Mouse (Mus musculus): Measurements from ENCODE around the gene Runx3. TPM values are rescaled to one million over a fixed set of nuclear protein-coding genes. Genes with fewer than 3 reads are reported as not detected.
A peak's percentile ranks its signal among the peaks of the same experiment; 100 is the strongest.

Gene Runx3
- polyA plus RNA-seq, 1 experiment from 2014 or later, result not detected

DNA sequence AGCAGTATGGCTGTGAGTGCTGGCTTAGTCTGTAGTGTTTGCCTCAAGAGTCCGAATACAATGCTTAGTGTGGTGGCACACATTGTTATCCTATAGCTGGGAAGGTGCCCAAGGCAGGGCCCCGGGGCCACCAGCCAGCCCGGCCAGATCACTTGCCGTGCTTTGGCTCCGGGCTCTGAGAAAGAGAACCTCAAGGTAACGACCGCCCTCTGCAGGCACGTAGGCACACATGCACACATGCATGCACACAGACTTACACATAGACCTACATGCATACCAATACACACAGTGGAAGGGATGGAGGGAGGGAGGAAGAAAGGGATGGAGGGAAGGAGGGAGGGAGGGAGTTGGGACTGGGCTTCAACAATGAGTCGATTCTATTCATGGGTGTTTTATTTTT, 2.6 kb upstream of the Runx3 start:
- WGBS, result 93% methylated on average over 9 of the region's 9 CpGs
- Histone ChIP-seq H3K4me3 (no peak overlapping the region), H3K27me3 (replicated peaks) (no peaks in the 10 kb centered on the region), H3K27ac (no peak overlapping the region), H3K4me2 (no peak overlapping the region), H3K36me3 (replicated peaks) (no peaks in the 10 kb centered on the region), H3K9ac (no peak overlapping the region), H3K9me3 (no peaks in the 10 kb centered on the region), H3K4me1 (no peaks in the 10 kb centered on the region)
- ATAC-seq (replicated peaks), result no peak

DNA sequence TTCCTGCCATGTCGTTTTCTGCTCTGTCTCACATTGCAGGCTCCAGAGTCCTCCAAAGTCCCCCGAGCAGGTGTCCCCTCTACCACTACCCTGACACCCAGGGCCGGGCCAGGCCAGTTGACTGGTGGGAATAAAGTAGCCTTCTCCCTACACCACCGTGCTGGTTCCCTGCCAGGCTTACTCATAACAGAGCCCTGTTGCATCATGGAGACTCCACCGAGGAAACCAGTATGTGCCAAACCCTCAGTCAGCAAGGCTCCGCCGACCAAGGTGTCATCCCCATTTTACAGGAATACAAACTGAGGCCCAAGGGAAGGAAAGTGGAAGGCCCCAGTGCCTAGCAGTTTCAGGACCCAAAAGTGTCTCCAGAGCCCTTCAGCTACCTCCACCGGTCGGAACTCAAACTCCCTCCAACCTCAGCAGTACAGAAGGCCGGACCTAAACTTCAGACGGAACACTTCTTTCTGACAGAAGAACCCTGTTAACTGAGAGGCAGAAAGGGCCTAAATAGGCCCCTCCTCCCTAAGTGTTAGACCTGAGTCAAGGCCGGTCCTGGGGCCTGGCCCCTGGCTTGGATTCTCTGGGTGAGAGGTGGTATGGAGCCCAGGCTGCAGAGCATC, 1.5 kb upstream of the Runx3 start:
- H3K9ac ChIP-seq, result no peak overlapping the region
- H3K4me2 ChIP-seq, result no peak overlapping the region
- no peak overlapping the region for H3K4me3 ChIP-seq
- no peaks in the 10 kb centered on the region for H3K9me3 ChIP-seq
- H3K4me1 ChIP-seq, result no peaks in the 10 kb centered on the region
- no peak for ATAC-seq (replicated peaks)
- 87% methylated on average over 12 of the region's 12 CpGs for WGBS
- no peaks in the 10 kb centered on the region for H3K27me3 ChIP-seq (replicated peaks)
- H3K36me3 ChIP-seq (replicated peaks), result no peaks in the 10 kb centered on the region
- H3K27ac ChIP-seq, result no peak overlapping the region

DNA sequence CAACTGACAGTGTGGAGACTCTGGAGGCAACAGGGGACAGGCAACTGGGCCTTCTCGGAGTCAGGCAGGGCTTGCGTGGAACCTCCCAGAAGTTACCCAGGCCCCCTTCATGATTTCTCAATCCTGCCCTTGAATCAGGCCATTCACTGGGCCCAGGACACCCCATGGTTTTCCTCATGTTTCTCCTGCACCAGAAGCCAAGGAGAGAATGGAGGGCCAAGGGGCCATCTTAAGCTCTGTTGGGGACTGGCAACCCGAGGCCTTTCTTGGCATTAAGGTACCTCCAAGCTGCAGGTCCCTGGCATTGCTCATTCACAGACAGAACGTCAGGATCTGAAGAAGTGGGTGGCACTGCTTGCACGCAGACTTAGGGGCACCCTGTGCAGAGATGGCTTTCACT, 3.3 kb downstream of the Runx3 start:
- ATAC-seq (replicated peaks), result no peak
- H3K9ac ChIP-seq, result no peak overlapping the region
- 0 out of 2 replicates have a peak, but pooled peaks cover 1% of the 10 kb centered on the region for H3K4me1 ChIP-seq
- peaks cover 3% of the 10 kb centered on the region; the same call in 1 of the 2 replicates for H3K27me3 ChIP-seq (replicated peaks)
- H3K36me3 ChIP-seq (replicated peaks), result no peaks in the 10 kb centered on the region
- no peak overlapping the region for H3K4me3 ChIP-seq
- no peaks in the 10 kb centered on the region for H3K9me3 ChIP-seq
- WGBS, result 84% methylated on average over 5 of the region's 5 CpGs
- H3K4me2 ChIP-seq, result no peak overlapping the region
- H3K27ac ChIP-seq, result no peak overlapping the region

DNA sequence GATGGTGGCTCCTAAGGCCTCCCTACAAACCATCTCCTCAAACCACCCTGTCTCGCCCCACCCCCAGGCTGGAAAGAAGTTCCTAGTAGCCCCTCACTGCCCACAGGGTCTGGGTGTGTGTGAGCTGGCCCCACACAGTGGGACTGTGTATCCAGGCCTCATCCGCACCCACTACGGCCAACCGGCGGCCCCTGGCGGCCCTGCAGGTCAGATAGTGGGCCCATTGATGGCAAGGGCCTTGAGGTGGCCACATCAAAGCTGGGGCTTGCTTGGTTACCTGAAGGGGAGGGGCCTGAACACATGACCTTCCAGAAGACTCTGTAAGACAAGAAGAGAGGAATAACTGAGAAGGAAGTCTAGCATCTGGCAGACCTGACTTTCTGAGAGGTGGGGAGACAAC, 4.3 kb downstream of the Runx3 start:
- H3K27me3 ChIP-seq (replicated peaks), result peaks cover 7% of the 10 kb centered on the region; the same call in 1 of the 2 replicates
- no peaks in the 10 kb centered on the region for H3K36me3 ChIP-seq (replicated peaks)
- H3K9ac ChIP-seq, result no peak overlapping the region
- ATAC-seq (replicated peaks), result no peak
- H3K4me2 ChIP-seq, result no peak overlapping the region
- H3K4me3 ChIP-seq, result no peak overlapping the region
- H3K4me1 ChIP-seq, result 0 out of 2 replicates have a peak, but pooled peaks cover 7% of the 10 kb centered on the region
- 95% methylated on average over 6 of the region's 6 CpGs for WGBS
- no peaks in the 10 kb centered on the region for H3K9me3 ChIP-seq
- no peak overlapping the region for H3K27ac ChIP-seq

DNA sequence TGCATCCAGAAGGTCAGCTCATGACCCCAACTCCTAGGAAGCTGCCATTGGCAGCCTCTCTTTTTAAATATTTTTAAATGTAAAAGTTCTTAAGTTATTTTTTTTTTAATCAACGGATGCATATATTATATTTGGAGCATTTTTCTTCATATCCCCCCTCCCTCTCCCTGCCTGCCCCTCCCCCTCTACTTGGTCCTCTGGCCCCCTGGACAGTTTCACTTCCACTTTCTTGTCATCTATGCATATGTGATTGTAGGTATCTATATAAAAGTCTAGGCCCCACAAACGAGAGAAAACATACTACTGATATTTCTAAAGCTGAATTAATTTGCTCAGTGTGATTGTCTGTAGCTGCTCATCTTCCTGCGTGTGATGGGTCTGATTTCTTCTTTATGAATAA, 4.7 kb downstream of the Runx3 start:
- peaks cover 7% of the 10 kb centered on the region; the same call in 1 of the 2 replicates for H3K27me3 ChIP-seq (replicated peaks)
- 83% methylated on average over 3 of the region's 3 CpGs for WGBS
- H3K4me1 ChIP-seq, result 0 out of 2 replicates have a peak, but pooled peaks cover 7% of the 10 kb centered on the region
- no peak overlapping the region for H3K27ac ChIP-seq
- H3K4me3 ChIP-seq, result no peak overlapping the region
- H3K9ac ChIP-seq, result no peak overlapping the region
- no peak overlapping the region for H3K4me2 ChIP-seq
- H3K36me3 ChIP-seq (replicated peaks), result no peaks in the 10 kb centered on the region
- ATAC-seq (replicated peaks), result no peak
- H3K9me3 ChIP-seq, result no peaks in the 10 kb centered on the region

DNA sequence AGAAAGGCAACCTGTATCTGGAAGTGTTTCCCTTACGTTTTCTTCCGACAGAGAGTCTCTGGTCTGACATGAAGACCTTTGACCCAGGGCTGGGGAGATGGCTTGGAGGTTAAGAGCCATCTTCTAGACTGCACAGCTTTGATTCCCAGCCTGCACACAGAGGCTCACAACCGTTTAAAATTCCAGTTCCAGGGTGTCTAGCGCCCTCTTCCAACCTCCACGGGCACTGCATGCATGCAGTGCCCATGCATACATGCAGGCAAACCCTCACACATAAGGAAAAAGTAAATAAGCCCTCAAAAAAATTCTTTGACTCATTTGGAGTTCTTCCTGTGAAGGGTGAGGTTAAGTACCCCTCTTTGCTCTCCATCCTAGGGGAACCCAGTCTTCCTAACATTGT, 5.9 kb downstream of the Runx3 start:
- Histone ChIP-seq H3K36me3 (replicated peaks) (no peaks in the 10 kb centered on the region), H3K27ac (no peak overlapping the region), H3K27me3 (replicated peaks) (peaks cover 7% of the 10 kb centered on the region; the same call in 1 of the 2 replicates), H3K9ac (no peak overlapping the region), H3K4me1 (0 out of 2 replicates have a peak, but pooled peaks cover 7% of the 10 kb centered on the region), H3K4me2 (no peak overlapping the region), H3K9me3 (no peaks in the 10 kb centered on the region), H3K4me3 (no peak overlapping the region)
- no peak for ATAC-seq (replicated peaks)
- 64% methylated on average over 5 of the region's 5 CpGs for WGBS

DNA sequence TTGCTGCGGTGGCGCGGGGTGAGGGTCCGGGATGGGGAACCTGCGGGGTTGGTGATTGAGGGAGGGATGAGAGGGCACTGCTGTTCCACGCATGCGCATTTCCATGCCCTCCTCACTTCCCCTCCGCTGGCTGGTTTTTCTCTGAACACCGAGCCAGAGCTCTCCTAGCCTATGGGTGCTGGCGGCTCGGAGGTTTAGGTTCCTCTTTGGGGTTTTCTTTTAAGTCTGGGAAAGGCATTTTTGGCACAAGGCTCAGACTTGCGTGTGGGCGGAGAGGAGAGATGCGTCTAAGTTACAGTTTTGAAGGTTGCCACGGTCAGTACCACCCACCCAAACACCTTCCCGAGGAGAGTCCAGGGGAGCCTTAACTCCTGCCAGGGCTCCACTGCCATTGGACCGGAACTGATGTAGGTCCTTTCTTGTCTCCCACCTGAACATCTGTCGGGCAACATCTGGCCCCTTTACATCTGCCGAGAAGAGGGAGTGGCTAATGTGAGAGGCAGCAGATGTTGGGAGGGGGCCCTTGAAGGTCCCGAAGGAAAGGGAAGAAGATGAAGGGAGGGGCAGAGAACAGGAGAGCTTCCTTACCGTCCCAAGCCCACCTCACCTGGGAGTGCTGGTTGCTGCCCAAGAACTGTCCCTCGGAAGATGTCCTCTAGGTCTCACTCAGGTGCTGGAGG, 8.5 kb downstream of the Runx3 start:
- Histone ChIP-seq H3K27me3 (replicated peaks) (peaks cover 7% of the 10 kb centered on the region; the same call in 1 of the 2 replicates), H3K9ac (peak overlapping the region; percentile 20; the same call in 1 of the 2 replicates), H3K4me2 (peak overlapping the region; percentile 53), H3K27ac (no peak overlapping the region), H3K4me1 (0 out of 2 replicates have a peak, but pooled peaks cover 7% of the 10 kb centered on the region), H3K4me3 (peak overlapping the region; percentile 29), H3K36me3 (replicated peaks) (no peaks in the 10 kb centered on the region), H3K9me3 (no peaks in the 10 kb centered on the region)
- ATAC-seq (replicated peaks), result no peak
- 20% methylated on average over 22 of the region's 22 CpGs for WGBS

DNA sequence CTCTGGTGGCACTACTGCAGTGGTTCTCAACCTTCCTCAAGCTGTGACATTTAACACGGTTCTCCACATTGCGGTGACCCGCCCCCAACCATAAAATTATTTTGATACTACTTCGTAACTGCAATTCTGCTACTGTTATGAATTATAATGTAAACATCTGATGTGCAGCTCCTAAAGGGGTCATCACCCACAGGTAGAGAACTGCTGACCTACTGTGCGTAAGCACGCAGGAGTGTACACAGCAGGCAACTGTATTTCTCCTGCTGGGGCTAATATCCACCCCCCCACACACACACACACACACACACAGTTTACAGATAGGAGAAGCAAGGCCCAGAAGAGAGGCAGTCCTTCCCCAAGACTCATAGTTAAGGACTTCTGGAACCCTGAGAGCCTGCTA, 9.7 kb downstream of the Runx3 start:
- Histone ChIP-seq H3K9ac (no peak overlapping the region), H3K27ac (no peak overlapping the region), H3K36me3 (replicated peaks) (no peaks in the 10 kb centered on the region), H3K9me3 (no peaks in the 10 kb centered on the region), H3K4me1 (0 out of 2 replicates have a peak, but pooled peaks cover 7% of the 10 kb centered on the region), H3K4me3 (no peak overlapping the region), H3K4me2 (no peak overlapping the region), H3K27me3 (replicated peaks) (peaks cover 7% of the 10 kb centered on the region; the same call in 1 of the 2 replicates)
- no peak for ATAC-seq (replicated peaks)
- 94% methylated on average over 6 of the region's 6 CpGs for WGBS

DNA sequence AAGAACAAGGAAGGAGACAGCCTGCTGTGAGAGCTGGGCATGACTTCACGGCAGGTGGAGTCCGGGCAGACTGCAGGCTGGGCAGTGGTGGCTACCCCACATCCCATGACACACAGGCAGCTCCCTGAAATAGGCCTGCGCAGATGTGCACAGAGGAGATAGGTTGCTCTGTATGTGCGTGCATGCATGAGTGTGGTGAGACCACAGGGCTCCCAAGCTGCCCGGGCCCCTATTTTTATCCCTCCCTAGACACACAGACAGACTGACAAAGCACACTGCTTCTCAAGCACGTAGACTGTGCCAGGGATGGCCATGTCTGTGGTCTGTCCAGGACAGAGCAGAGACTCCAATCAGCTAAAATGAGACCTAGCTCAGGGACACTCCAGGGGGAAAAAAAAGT, 10.7 kb downstream of the Runx3 start:
- H3K9me3 ChIP-seq, result no peaks in the 10 kb centered on the region
- H3K27ac ChIP-seq, result no peak overlapping the region
- H3K27me3 ChIP-seq (replicated peaks), result peaks cover 7% of the 10 kb centered on the region; the same call in 1 of the 2 replicates
- no peak overlapping the region for H3K9ac ChIP-seq
- H3K4me1 ChIP-seq, result 0 out of 2 replicates have a peak, but pooled peaks cover 7% of the 10 kb centered on the region
- no peaks in the 10 kb centered on the region for H3K36me3 ChIP-seq (replicated peaks)
- no peak for ATAC-seq (replicated peaks)
- 82% methylated on average over 6 of the region's 6 CpGs for WGBS
- H3K4me3 ChIP-seq, result no peak overlapping the region
- no peak overlapping the region for H3K4me2 ChIP-seq

DNA sequence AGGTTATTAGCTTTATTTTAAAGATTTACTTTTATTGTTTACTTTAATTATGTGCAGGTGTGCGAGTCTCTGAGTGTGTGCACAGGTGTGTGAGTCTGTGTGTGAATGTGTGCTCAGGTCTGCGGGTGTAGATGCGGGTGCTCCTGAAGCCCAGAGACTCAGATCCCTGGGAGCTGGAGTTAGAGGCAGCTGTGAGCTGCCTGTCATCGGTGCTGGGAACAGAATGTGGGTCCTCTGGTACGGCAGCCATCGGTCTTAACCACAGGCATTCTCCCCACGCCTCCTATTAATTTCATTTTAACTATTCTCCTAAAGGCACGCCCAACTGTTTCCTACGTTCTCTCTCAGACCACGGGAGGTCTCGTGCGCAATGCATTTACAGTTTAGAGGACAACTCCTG, 12.3 kb downstream of the Runx3 start:
- no peak overlapping the region for H3K4me3 ChIP-seq
- no peaks in the 10 kb centered on the region for H3K9me3 ChIP-seq
- H3K4me2 ChIP-seq, result no peak overlapping the region
- H3K27me3 ChIP-seq (replicated peaks), result peaks cover 7% of the 10 kb centered on the region; the same call in 1 of the 2 replicates
- WGBS, result 92% methylated on average over 12 of the region's 12 CpGs
- H3K36me3 ChIP-seq (replicated peaks), result no peaks in the 10 kb centered on the region
- no peak overlapping the region for H3K27ac ChIP-seq
- H3K9ac ChIP-seq, result no peak overlapping the region
- ATAC-seq (replicated peaks), result no peak
- 0 out of 2 replicates have a peak, but pooled peaks cover 7% of the 10 kb centered on the region for H3K4me1 ChIP-seq

DNA sequence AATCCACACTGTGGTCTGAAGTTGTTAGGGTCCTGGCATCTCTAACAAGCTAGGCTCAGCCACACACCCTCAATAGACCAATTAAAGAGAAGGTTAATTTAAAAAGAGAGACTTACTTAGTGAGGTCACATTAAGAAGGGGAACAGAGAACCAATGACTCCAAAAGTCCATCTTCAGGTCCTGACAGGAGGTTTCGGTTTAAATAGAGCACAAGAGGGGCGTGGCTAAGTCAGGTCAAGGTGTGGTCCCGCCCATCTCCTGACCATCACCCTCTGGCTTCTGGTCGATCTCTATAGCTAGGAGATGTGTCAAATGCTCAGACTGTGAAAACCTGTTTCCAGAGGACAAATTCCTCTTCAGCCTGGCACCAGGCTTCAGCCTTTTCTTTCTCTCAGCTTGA, 13.3 kb downstream of the Runx3 start:
- Histone ChIP-seq H3K4me1 (0 out of 2 replicates have a peak, but pooled peaks cover 6% of the 10 kb centered on the region), H3K4me3 (no peak overlapping the region), H3K36me3 (replicated peaks) (no peaks in the 10 kb centered on the region), H3K27ac (no peak overlapping the region), H3K27me3 (replicated peaks) (peaks cover 14% of the 10 kb centered on the region; the same call in 1 of the 2 replicates), H3K4me2 (no peak overlapping the region), H3K9me3 (no peaks in the 10 kb centered on the region), H3K9ac (no peak overlapping the region)
- ATAC-seq (replicated peaks), result no peak
- 59% methylated on average over 4 of the region's 4 CpGs for WGBS

DNA sequence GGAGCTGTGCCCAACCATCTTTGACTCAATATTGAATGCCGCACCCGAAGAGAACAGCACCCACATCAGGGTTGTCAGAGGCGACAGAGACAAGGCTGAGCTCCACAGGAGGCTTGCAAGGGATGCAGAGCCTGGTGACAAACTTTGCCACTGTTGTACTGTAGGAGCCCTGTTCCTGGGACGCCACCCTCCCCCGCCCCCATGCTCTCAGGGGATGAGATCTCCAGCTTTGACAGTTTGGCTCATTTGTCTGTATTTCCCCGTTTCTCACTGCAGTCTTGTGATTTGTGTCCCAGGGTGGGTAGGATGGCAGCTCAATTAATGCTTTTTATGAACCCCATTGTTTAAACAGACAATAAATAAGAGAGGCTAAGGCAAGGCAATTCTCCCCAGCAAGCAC, 14.9 kb downstream of the Runx3 start:
- Histone ChIP-seq H3K27ac (no peak overlapping the region), H3K4me3 (no peak overlapping the region), H3K4me1 (no peaks in the 10 kb centered on the region), H3K9ac (no peak overlapping the region), H3K27me3 (replicated peaks) (peaks cover 26% of the 10 kb centered on the region), H3K9me3 (no peaks in the 10 kb centered on the region), H3K4me2 (no peak overlapping the region), H3K36me3 (replicated peaks) (no peaks in the 10 kb centered on the region)
- ATAC-seq (replicated peaks), result no peak
- WGBS, result 67% methylated on average over 6 of the region's 6 CpGs

Data from midbrain, embryonic 15.5 days (tissue).